Mouse (Mus musculus): ENCODE data around the gene Cebpa. TPM values are rescaled to one million over a fixed set of nuclear protein-coding genes. Genes with fewer than 3 reads are reported as not detected.

Gene Cebpa
- total RNA-seq, 2 experiments from 2014 or later = 8.8 to 10.1 TPM

GRCm38 (mm10) chr7:35119506-35120145, 533 bp downstream of the Cebpa start:
- DNase-seq (ENCODE audit: low spot score in 2 of 2) = peak; percentile 48

GRCm38 (mm10) chr7:35120146-35120691, 1.1 kb downstream of the Cebpa start:
- peak in 1 of 2 experiments; percentile 40 for DNase-seq (ENCODE audit: low spot score in 2 of 2)

- no peak for DNase-seq (ENCODE audit: low spot score in 2 of 2)
These were observed 2.1 kb downstream of the Cebpa start for GRCm38 (mm10) chr7:35121150-35121549.

- peak in 1 of 2 experiments; percentile 8 for DNase-seq (ENCODE audit: low spot score in 2 of 2)
These were observed 3.6 kb downstream of the Cebpa start for GRCm38 (mm10) chr7:35122401-35123320.

- DNase-seq (ENCODE audit: low spot score in 2 of 2) = peak in 1 of 2 experiments; percentile 13
These were observed 4.4 kb downstream of the Cebpa start for GRCm38 (mm10) chr7:35123431-35123953.

GRCm38 (mm10) chr7:35124216-35124615, 5.1 kb downstream of the Cebpa start:
- DNase-seq (ENCODE audit: low spot score in 2 of 2) = peak in 1 of 2 experiments; percentile 49

- no peak for DNase-seq (ENCODE audit: low spot score in 2 of 2)
These were observed 5.7 kb downstream of the Cebpa start for GRCm38 (mm10) chr7:35124745-35125144.

- DNase-seq (ENCODE audit: low spot score in 2 of 2) = no peak
These were observed 6.9 kb downstream of the Cebpa start for GRCm38 (mm10) chr7:35125971-35126370.

GRCm38 (mm10) chr7:35127001-35127400, 7.9 kb downstream of the Cebpa start:
- no peak for DNase-seq (ENCODE audit: low spot score in 2 of 2)

GRCm38 (mm10) chr7:35127721-35128120, 8.6 kb downstream of the Cebpa start:
- no peak for DNase-seq (ENCODE audit: low spot score in 2 of 2)

GRCm38 (mm10) chr7:35128677-35129567, 9.8 kb downstream of the Cebpa start:
- DNase-seq (ENCODE audit: low spot score in 2 of 2) = no peak

- DNase-seq (ENCODE audit: low spot score in 2 of 2) = no peak
These were observed 11.1 kb downstream of the Cebpa start for GRCm38 (mm10) chr7:35130059-35130738.

- no peak for DNase-seq (ENCODE audit: low spot score in 2 of 2)
These were observed 11.8 kb downstream of the Cebpa start for GRCm38 (mm10) chr7:35130888-35131287.

- no peak for DNase-seq (ENCODE audit: low spot score in 2 of 2)
These were observed 12.5 kb downstream of the Cebpa start for GRCm38 (mm10) chr7:35131601-35132000.

- no peak for DNase-seq (ENCODE audit: low spot score in 2 of 2)
These were observed 15.5 kb downstream of the Cebpa start for GRCm38 (mm10) chr7:35134621-35135020.

- no peak for DNase-seq (ENCODE audit: low spot score in 2 of 2)
These were observed 18.4 kb downstream of the Cebpa start for GRCm38 (mm10) chr7:35137524-35137923.

GRCm38 (mm10) chr7:35138481-35138880, 19.4 kb downstream of the Cebpa start:
- DNase-seq (ENCODE audit: low spot score in 2 of 2) = no peak

GRCm38 (mm10) chr7:35139880-35140279, 20.8 kb downstream of the Cebpa start:
- no peak for DNase-seq (ENCODE audit: low spot score in 2 of 2)

- DNase-seq (ENCODE audit: low spot score in 2 of 2) = no peak
These were observed 22.4 kb downstream of the Cebpa start for GRCm38 (mm10) chr7:35141519-35141918.

GRCm38 (mm10) chr7:35142522-35142921, 23.4 kb downstream of the Cebpa start:
- DNase-seq (ENCODE audit: low spot score in 2 of 2) = no peak

Measured in layer of hippocampus, postnatal 10 days (tissue).